Mouse (Mus musculus) CH12.LX (cell line): Measurements from ENCODE around the gene Abcb10. TPM values are rescaled to one million over a fixed set of nuclear protein-coding genes. Genes with fewer than 3 reads are reported as not detected.

Experiments
- DNase-seq: peaks from one replicate; pipeline ENCODE4 v3.0.0-alpha.2; 2013; ENCODE audit errors: extremely low read depth
- H3K27ac ChIP-seq: 2 replicates; pipeline ENCODE4 v1.5.1; 2012; ENCODE audit warnings: low read depth, mild to moderate bottlenecking, control low read depth, moderate library complexity; ENCODE audit not compliant: insufficient read depth
- H3K27me3 ChIP-seq: replicated peaks from 2 replicates; pipeline ENCODE3; 2012; ENCODE audit warnings: inconsistent platforms
- H3K36me3 ChIP-seq, 2 experiments: replicated peaks in 1 of 2; 2 replicates each; pipeline versions ENCODE3 to v1.6.1; 2012; ENCODE audit warnings: inconsistent platforms in 1 of 2, low read length in 1 of 2, mild to moderate bottlenecking in 1 of 2, mixed read lengths in 1 of 2, moderate library complexity in 1 of 2; ENCODE audit not compliant: control insufficient read depth in 1 of 2, insufficient read depth in 1 of 2
- H3K4me1 ChIP-seq, 2 experiments: 2 replicates each; pipeline ENCODE4 v1.6.1; 2012; ENCODE audit warnings: inconsistent platforms in 1 of 2, moderate library complexity in 1 of 2; ENCODE audit not compliant: insufficient read depth in 2 of 2, control insufficient read depth in 1 of 2
- H3K4me2 ChIP-seq: 2 replicates; pipeline ENCODE4 v1.6.1; 2012; ENCODE audit warnings: low read depth, mild to moderate bottlenecking, control low read depth; ENCODE audit not compliant: poor library complexity, insufficient read depth, severe bottlenecking
- H3K4me3 ChIP-seq, 3 experiments: fragments of 150-350 bp in 1 of 3; sonication (generic) in 1 of 3; replicated peaks in 1 of 3; 2 replicates each; pipeline versions ENCODE3 to v1.5.1; 2011 to 2012; ENCODE audit warnings: low read depth in 2 of 3, low read length in 2 of 3, mild to moderate bottlenecking in 2 of 3, moderate library complexity in 2 of 3, control low read depth in 1 of 3, improper control_type of control experiment in 1 of 3, inconsistent platforms in 1 of 3, mixed read lengths in 1 of 3; ENCODE audit not compliant: poor library complexity in 1 of 3
- H3K79me2 ChIP-seq: replicated peaks from 2 replicates; pipeline ENCODE4 v1.6.1; 2012; ENCODE audit warnings: mild to moderate bottlenecking, moderate library complexity; ENCODE audit not compliant: control insufficient read depth, poor library complexity, insufficient read depth, severe bottlenecking; ENCODE audit errors: extremely low read depth
- H3K9ac ChIP-seq: 2 replicates; pipeline ENCODE4 v1.6.1; 2012; ENCODE audit warnings: low read depth, mild to moderate bottlenecking, control low read depth, moderate library complexity; ENCODE audit not compliant: insufficient read depth
- H3K9me3 ChIP-seq: replicated peaks from 2 replicates; pipeline ENCODE3; 2012; ENCODE audit warnings: low read length, inconsistent platforms, mixed read lengths
- BHLHE40 ChIP-seq: IDR thresholded peaks from 2 replicates; pipeline ENCODE4 v1.6.1; 2011; ENCODE audit warnings: mild to moderate bottlenecking, low read depth, low read length, improper control_type of control experiment
- CHD1 ChIP-seq: IDR thresholded peaks from 2 replicates; pipeline ENCODE4 v1.6.1; 2012; ENCODE audit warnings: low read depth, low read length, improper control_type of control experiment, inconsistent platforms
- CTCF ChIP-seq, 2 experiments: IDR thresholded peaks in 1 of 2; conservative IDR thresholded peaks in 1 of 2; 2 replicates each; pipeline ENCODE4 v1.5.1; 2011 to 2012; ENCODE audit warnings: low read depth in 2 of 2, low read length in 2 of 2, improper control_type of control experiment in 1 of 2, inconsistent platforms in 1 of 2, mild to moderate bottlenecking in 1 of 2, moderate library complexity in 1 of 2
- E2F4 ChIP-seq: IDR thresholded peaks from 2 replicates; pipeline ENCODE4 v1.6.1; 2011; ENCODE audit warnings: low read depth, low read length, improper control_type of control experiment; ENCODE audit not compliant: insufficient replicate concordance
- ELF1 ChIP-seq: IDR thresholded peaks from 2 replicates; pipeline ENCODE4 v1.6.1; 2014; ENCODE audit warnings: low read depth, mild to moderate bottlenecking, inconsistent platforms, low read length, improper control_type of control experiment
- EP300 ChIP-seq: IDR thresholded peaks from 2 replicates; pipeline ENCODE4 v1.6.1; 2011; ENCODE audit warnings: low read length, improper control_type of control experiment
- ETS1 ChIP-seq: conservative IDR thresholded peaks from 2 replicates; pipeline ENCODE4 v1.6.1; 2012; ENCODE audit warnings: low read depth, mild to moderate bottlenecking, inconsistent platforms, low read length, improper control_type of control experiment, moderate library complexity
- GABPA ChIP-seq: IDR thresholded peaks from 2 replicates; pipeline ENCODE4 v1.6.1; 2012; ENCODE audit warnings: low read depth, low read length, improper control_type of control experiment, inconsistent platforms; ENCODE audit not compliant: insufficient replicate concordance
- HCFC1 ChIP-seq: IDR thresholded peaks from 2 replicates; pipeline ENCODE4 v1.6.1; 2012; ENCODE audit warnings: low read depth, mild to moderate bottlenecking, inconsistent platforms, low read length, improper control_type of control experiment
- IRF4 ChIP-seq: IDR thresholded peaks from 2 replicates; pipeline ENCODE4 v1.6.1; 2014; ENCODE audit warnings: low read depth, mild to moderate bottlenecking, inconsistent platforms, low read length, improper control_type of control experiment
- JUN ChIP-seq: IDR thresholded peaks from 2 replicates; pipeline ENCODE4 v1.6.1; 2011; ENCODE audit warnings: low read depth, mild to moderate bottlenecking, low read length, improper control_type of control experiment, moderate library complexity; ENCODE audit not compliant: insufficient read depth
- JUND ChIP-seq: conservative IDR thresholded peaks from 2 replicates; pipeline ENCODE4 v1.6.1; 2011; ENCODE audit warnings: low read depth, low read length, improper control_type of control experiment
- KAT2A ChIP-seq: IDR thresholded peaks from 2 replicates; pipeline ENCODE4 v1.6.1; 2012; ENCODE audit warnings: low read length, improper control_type of control experiment, inconsistent platforms; ENCODE audit not compliant: insufficient replicate concordance
- MAFK ChIP-seq: IDR thresholded peaks from 2 replicates; pipeline ENCODE4 v1.6.1; 2011; ENCODE audit warnings: low read length, improper control_type of control experiment; ENCODE audit not compliant: insufficient replicate concordance
- MAX ChIP-seq: IDR thresholded peaks from 2 replicates; pipeline ENCODE4 v1.6.1; 2011; ENCODE audit warnings: low read length, improper control_type of control experiment
- MAZ ChIP-seq: IDR thresholded peaks from 2 replicates; pipeline ENCODE4 v1.6.1; 2012; ENCODE audit warnings: low read depth, mild to moderate bottlenecking, inconsistent platforms, low read length, improper control_type of control experiment, moderate library complexity
- MEF2A ChIP-seq: IDR thresholded peaks from 2 replicates; pipeline ENCODE4 v1.6.1; 2014; ENCODE audit warnings: low read depth, mild to moderate bottlenecking, inconsistent platforms, low read length, improper control_type of control experiment, borderline replicate concordance
- MXI1 ChIP-seq: IDR thresholded peaks from 2 replicates; pipeline ENCODE4 v1.6.1; 2011; ENCODE audit warnings: mild to moderate bottlenecking, low read depth, low read length, improper control_type of control experiment
- MYC ChIP-seq: IDR thresholded peaks from 2 replicates; pipeline ENCODE4 v1.6.1; 2011; ENCODE audit warnings: low read depth, mild to moderate bottlenecking, improper control_type of control experiment, low read length
- NELFE ChIP-seq: IDR thresholded peaks from 2 replicates; pipeline ENCODE4 v1.6.1; 2011; ENCODE audit warnings: low read depth, low read length, improper control_type of control experiment
- NRF1 ChIP-seq: IDR thresholded peaks from 2 replicates; pipeline ENCODE4 v1.6.1; 2014; ENCODE audit warnings: low read depth, mild to moderate bottlenecking, inconsistent platforms, low read length, improper control_type of control experiment, moderate library complexity
- PAX5 ChIP-seq: IDR thresholded peaks from 2 replicates; pipeline ENCODE4 v1.6.1; 2012; ENCODE audit warnings: low read length, inconsistent platforms, mixed read lengths
- POLR2A ChIP-seq: IDR thresholded peaks from 2 replicates; pipeline ENCODE4 v1.6.1; 2011; ENCODE audit warnings: low read depth, mild to moderate bottlenecking, improper control_type of control experiment, low read length
- POLR2AphosphoS2 ChIP-seq: IDR thresholded peaks from 2 replicates; pipeline ENCODE4 v1.6.1; 2011; ENCODE audit warnings: low read depth, low read length, improper control_type of control experiment
- RAD21 ChIP-seq: IDR thresholded peaks from 2 replicates; pipeline ENCODE4 v1.6.1; 2011; ENCODE audit warnings: low read depth, mild to moderate bottlenecking, low read length, improper control_type of control experiment, moderate library complexity
- RCOR1 ChIP-seq: conservative IDR thresholded peaks from 2 replicates; pipeline ENCODE4 v1.6.1; 2012; ENCODE audit warnings: low read depth, mild to moderate bottlenecking, inconsistent platforms, low read length, improper control_type of control experiment
- SIN3A ChIP-seq: IDR thresholded peaks from 2 replicates; pipeline ENCODE4 v1.6.1; 2012; ENCODE audit warnings: low read length, improper control_type of control experiment, inconsistent platforms
- SMC3 ChIP-seq: IDR thresholded peaks from 2 replicates; pipeline ENCODE4 v1.6.1; 2011; ENCODE audit warnings: low read depth, low read length, improper control_type of control experiment
- TBP ChIP-seq: conservative IDR thresholded peaks from 2 replicates; pipeline ENCODE4 v1.6.1; 2011; ENCODE audit warnings: low read depth, low read length, improper control_type of control experiment
- TCF12 ChIP-seq: IDR thresholded peaks from 2 replicates; pipeline ENCODE4 v1.6.1; 2014; ENCODE audit warnings: low read depth, mild to moderate bottlenecking, inconsistent platforms, low read length, improper control_type of control experiment
- UBTF ChIP-seq: IDR thresholded peaks from 2 replicates; pipeline ENCODE4 v1.6.1; 2012; ENCODE audit warnings: low read depth, mild to moderate bottlenecking, inconsistent platforms, low read length, improper control_type of control experiment, moderate library complexity
- USF1 ChIP-seq: IDR thresholded peaks from 2 replicates; pipeline ENCODE4 v1.6.1; 2014; ENCODE audit warnings: low read depth, mild to moderate bottlenecking, inconsistent platforms, low read length, improper control_type of control experiment
- USF2 ChIP-seq: conservative IDR thresholded peaks from 2 replicates; pipeline ENCODE4 v1.6.1; 2011; ENCODE audit warnings: low read depth, low read length, improper control_type of control experiment
- ZC3H11A ChIP-seq: IDR thresholded peaks from 2 replicates; pipeline ENCODE4 v1.6.1; 2012; ENCODE audit warnings: low read depth, mild to moderate bottlenecking, inconsistent platforms, low read length, improper control_type of control experiment
- ZKSCAN1 ChIP-seq: IDR thresholded peaks from 2 replicates; pipeline ENCODE4 v1.6.1; 2012; ENCODE audit warnings: low read depth, inconsistent platforms, low read length, improper control_type of control experiment, borderline replicate concordance
- ZMIZ1 ChIP-seq: IDR thresholded peaks from 2 replicates; pipeline ENCODE4 v1.6.1; 2012; ENCODE audit warnings: low read depth, mild to moderate bottlenecking, inconsistent platforms, low read length, improper control_type of control experiment
- ZNF384 ChIP-seq: IDR thresholded peaks from 2 replicates; pipeline ENCODE4 v1.6.1; 2012; ENCODE audit warnings: low read depth, low read length, improper control_type of control experiment, inconsistent platforms
- dilution Hi-C: fragments of 300-500 bp; cut with MboI; formaldehyde crosslinking; loops from 2 replicates; pipeline ENCODE4 v1.14.3; 2020; ENCODE audit warnings: low sequenced_read_pairs; ENCODE audit not compliant: extremely low pct_unique_long_range_greater_than_20kb, extremely low pct_ligation_motif_present
- in situ Hi-C: fragments of 300-500 bp; cut with MboI; formaldehyde crosslinking; loops from 3 replicates; pipeline ENCODE4 v1.14.3; 2019; ENCODE audit warnings: low sequenced_read_pairs, low pct_ligation_motif_present, low pct_unique_long_range_greater_than_20kb, mixed read lengths
- polyA plus RNA-seq: library from polyadenylated mRNA; unstranded; fragments of >175 nt; gene quantifications from 2 replicates; pipeline ENCODE4 v1.2.1, GENCODE M21; 2012; ENCODE audit warnings: low read depth; ENCODE audit not compliant: insufficient read length
- total RNA-seq, 2 experiments: library from RNA; depleted of rRNA; stranded (reverse); fragments of 300-350 nt in 1 of 2; fragments of >200 nt in 1 of 2; gene quantifications; 2 replicates each; pipeline ENCODE4 v1.2.3; 2012 to 2014

Gene Abcb10
- total and polyA plus RNA-seq, 3 experiments: 8.0 to 8.5 (median 8.1) TPM

- peaks cover 7 to 51% of the 10 kb centered on the region in 2 experiments; a peak in 3 of 4 replicates for H3K4me1 ChIP-seq
- DNase-seq: peak; percentile 88
- TF ChIP-seq JUND (no peak), ZKSCAN1 (no peak), PAX5 (no peak), ELF1 (peak; percentile 92), HCFC1 (peak; percentile 80), NRF1 (no peak), GABPA (no peak), ZC3H11A (no peak), TCF12 (peak; percentile 87), ZMIZ1 (peak; percentile 81), RCOR1 (no peak), EP300 (no peak), SIN3A (peak; percentile 99), MAFK (no peak), RAD21 (no peak), UBTF (no peak), CTCF (conservative IDR thresholded peaks at IDR 0.05 in 1 of 2, IDR thresholded peaks at IDR 0.05 in 1 of 2; ENCODE audit: low read depth in 2 of 2, low read length in 2 of 2) (no peak), MAZ (peak; percentile 57; the same call in 1 of the 2 replicates), BHLHE40 (peak; percentile 54; the same call in 1 of the 2 replicates), POLR2A (peak; percentile 85), MYC (peak; percentile 95), MEF2A (0 out of 2 replicates have a peak, but pooled peaks have one; percentile 38), NELFE (peak; percentile 93), ZNF384 (no peak), USF2 (no peak), KAT2A (0 out of 2 replicates have a peak, but pooled peaks have one; percentile 66), POLR2AphosphoS2 (peak; percentile 60; the same call in 1 of the 2 replicates), SMC3 (no peak), E2F4 (no peak), MXI1 (peak; percentile 99), TBP (no peak; the same call in 1 of the 2 replicates), USF1 (peak; percentile 19; the same call in 1 of the 2 replicates), ETS1 (peak; percentile 36; the same call in 1 of the 2 replicates), MAX (peak; percentile 93), JUN (no peak), IRF4 (0 out of 2 replicates have a peak, but pooled peaks have one; percentile 15), CHD1 (no peak)
- H3K36me3 ChIP-seq: peaks cover 12 to 49% of the 10 kb centered on the region in 2 experiments
- H3K79me2 ChIP-seq: peaks cover 59% of the 10 kb centered on the region
- no peaks in the 10 kb centered on the region for H3K9me3 ChIP-seq
- dilution Hi-C loops: no loop called here
- H3K4me3 ChIP-seq: peak within 1 kb of the TSS; percentile 74 to 97 (median 91)
- H3K9ac ChIP-seq: peak within 1 kb of the TSS; percentile 91
- H3K27ac ChIP-seq: peak within 1 kb of the TSS; percentile 78
- in situ Hi-C loops: no loop called here
- no peaks in the 10 kb centered on the region for H3K27me3 ChIP-seq
- H3K4me2 ChIP-seq: peak within 1 kb of the TSS; percentile 94
Observed at GRCm38 (mm10) chr8:124021237-124022227, 38.6 kb upstream of the Abcb10 start, which contains the start of the genes Taf5l and Urb2. Gene Taf5l (minus strand): TSS chr8:124021397. Gene Urb2 (plus strand): TSS chr8:124021508.
